Mouse (Mus musculus): Measurements from ENCODE around the gene Hist1h3c. TPM values are rescaled to one million over a fixed set of nuclear protein-coding genes. Genes with fewer than 3 reads are reported as not detected.
A peak's percentile ranks its signal among the peaks of the same experiment; 100 is the strongest.

Hist1h3c gene
- polyA plus RNA-seq, 2 experiments = 5.7 to 48.5 TPM

- peak overlapping the region; percentile 69 for H3K4me2 ChIP-seq (ENCODE audit: low read depth)
- H3K4me1 ChIP-seq (replicated peaks; ENCODE audit: control insufficient read depth in 2 of 2, insufficient read depth in 2 of 2, low read length in 1 of 2) = peaks cover 26% of the 10 kb centered on the region in 2 experiments
- no peak for DNase-seq (ENCODE audit: low read depth in 3 of 3, low spot score in 3 of 3)
- no peak overlapping the region for H3K4me3 ChIP-seq (ENCODE audit: insufficient read depth in 1 of 2, low read depth in 2 of 2, low read length in 2 of 2)
- no peaks in the 10 kb centered on the region for H3K36me3 ChIP-seq (replicated peaks; ENCODE audit: control insufficient read depth, insufficient read depth, low read depth)
- peak overlapping the region; percentile 100 for H3K27ac ChIP-seq
- peak overlapping the region; percentile 94 for H3K9ac ChIP-seq (replicated peaks)
- no peaks in the 10 kb centered on the region for H3K27me3 ChIP-seq (ENCODE audit: control insufficient read depth, insufficient read depth, low read length)
- no peak for ATAC-seq (ENCODE audit: insufficient read depth)
- WGBS (ENCODE audit: insufficient replicate concordance) = 67% methylated on average over 6 of the region's 6 CpGs
- H3K9me3 ChIP-seq (ENCODE audit: control insufficient read depth, low read length) = no peaks in the 10 kb centered on the region
- no peak for TF ChIP-seq CTCF (IDR thresholded peaks at IDR 0.05; ENCODE audit: low read depth)
- TF ChIP-seq EP300 (IDR thresholded peaks at IDR 0.05; ENCODE audit: low read depth) = no peak
Observed at GRCm38 (mm10) chr13:23698996-23699395, 46.4 kb downstream of the Hist1h3c start.

DNA sequence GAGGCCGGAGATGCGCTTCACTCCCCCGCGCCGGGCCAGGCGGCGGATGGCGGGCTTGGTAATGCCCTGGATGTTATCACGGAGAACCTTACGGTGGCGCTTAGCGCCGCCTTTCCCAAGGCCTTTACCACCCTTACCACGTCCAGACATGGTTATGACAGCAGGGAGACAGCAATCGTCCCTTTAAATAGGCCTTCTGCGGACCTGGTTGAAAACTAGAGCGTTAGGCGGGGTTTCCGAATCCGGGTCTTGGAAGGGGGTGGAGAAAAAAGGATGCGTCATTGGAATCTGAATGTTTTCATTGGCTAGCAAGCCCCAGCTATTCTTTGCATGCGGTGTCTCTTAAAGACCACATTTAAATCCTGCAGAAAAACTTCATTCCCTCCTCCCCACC, 47.1 kb downstream of the Hist1h3c start, which contains the start of gene Hist1h4c:
Gene Hist1h4c, minus strand, starts transcription at position 155 of the 394 bp plus-strand sequence.
- Histone ChIP-seq H3K4me3 (ENCODE audit: insufficient read depth in 1 of 2, low read depth in 2 of 2, low read length in 2 of 2) (peak within 1 kb of the TSS; percentile 55 to 64), H3K9ac (replicated peaks) (peak within 1 kb of the TSS; percentile 94), H3K4me1 (replicated peaks; ENCODE audit: control insufficient read depth in 2 of 2, insufficient read depth in 2 of 2, low read length in 1 of 2) (peaks cover 26% of the 10 kb centered on the region in 2 experiments), H3K27ac (peak within 1 kb of the TSS; percentile 100), H3K4me2 (ENCODE audit: low read depth) (peak within 1 kb of the TSS; percentile 69), H3K9me3 (ENCODE audit: control insufficient read depth, low read length) (no peaks in the 10 kb centered on the region), H3K27me3 (ENCODE audit: control insufficient read depth, insufficient read depth, low read length) (no peaks in the 10 kb centered on the region), H3K36me3 (replicated peaks; ENCODE audit: control insufficient read depth, insufficient read depth, low read depth) (no peaks in the 10 kb centered on the region)
- ATAC-seq (ENCODE audit: insufficient read depth) (peak; percentile 89), DNase-seq (ENCODE audit: low read depth in 3 of 3, low spot score in 3 of 3) (peak; percentile 98 to 99 (median 98))
- 0% methylated on average over 21 of the region's 22 CpGs for WGBS (ENCODE audit: insufficient replicate concordance)
- TF ChIP-seq EP300 (IDR thresholded peaks at IDR 0.05; ENCODE audit: low read depth) (peak; percentile 91), CTCF (IDR thresholded peaks at IDR 0.05; ENCODE audit: low read depth) (peak; percentile 25; the same call in 1 of the 2 replicates)

- Histone ChIP-seq H3K4me1 (replicated peaks; ENCODE audit: control insufficient read depth in 2 of 2, insufficient read depth in 2 of 2, low read length in 1 of 2) (peaks cover 26% of the 10 kb centered on the region in 2 experiments), H3K9ac (replicated peaks) (peak overlapping the region; percentile 94), H3K4me3 (ENCODE audit: insufficient read depth in 1 of 2, low read depth in 2 of 2, low read length in 2 of 2) (peak overlapping the region; percentile 55 to 64), H3K27ac (peak overlapping the region; percentile 100), H3K9me3 (ENCODE audit: control insufficient read depth, low read length) (no peaks in the 10 kb centered on the region), H3K27me3 (ENCODE audit: control insufficient read depth, insufficient read depth, low read length) (no peaks in the 10 kb centered on the region), H3K36me3 (replicated peaks; ENCODE audit: control insufficient read depth, insufficient read depth, low read depth) (no peaks in the 10 kb centered on the region), H3K4me2 (ENCODE audit: low read depth) (peak overlapping the region; percentile 69)
- peak; percentile 78 to 86 (median 84) for DNase-seq (ENCODE audit: low read depth in 3 of 3, low spot score in 3 of 3)
- under 1% methylated on average over 24 of the region's 32 CpGs for WGBS (ENCODE audit: insufficient replicate concordance)
- peak; percentile 68 for ATAC-seq (ENCODE audit: insufficient read depth)
- TF ChIP-seq CTCF (IDR thresholded peaks at IDR 0.05; ENCODE audit: low read depth) (peak; percentile 83), EP300 (IDR thresholded peaks at IDR 0.05; ENCODE audit: low read depth) (peak; percentile 46)
Observed at GRCm38 (mm10) chr13:23697491-23698299, 47.7 kb downstream of the Hist1h3c start.

DNA sequence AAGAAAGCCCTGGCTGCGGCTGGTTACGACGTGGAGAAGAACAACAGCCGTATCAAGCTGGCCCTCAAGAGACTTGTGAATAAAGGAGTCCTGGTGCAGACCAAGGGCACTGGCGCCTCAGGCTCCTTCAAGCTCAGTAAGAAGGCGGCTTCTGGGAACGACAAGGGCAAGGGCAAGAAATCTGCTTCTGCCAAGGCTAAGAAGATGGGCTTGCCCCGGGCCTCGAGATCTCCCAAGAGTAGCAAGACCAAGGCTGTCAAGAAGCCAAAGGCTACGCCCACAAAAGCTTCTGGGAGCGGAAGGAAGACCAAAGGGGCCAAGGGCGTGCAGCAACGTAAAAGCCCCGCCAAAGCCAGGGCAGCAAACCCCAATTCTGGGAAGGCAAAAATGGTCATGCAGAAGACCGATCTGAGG, 49.3 kb downstream of the Hist1h3c start:
- ATAC-seq (ENCODE audit: insufficient read depth) (no peak), DNase-seq (ENCODE audit: low read depth in 3 of 3, low spot score in 3 of 3) (no peak)
- no peaks in the 10 kb centered on the region for H3K36me3 ChIP-seq (replicated peaks; ENCODE audit: control insufficient read depth, insufficient read depth, low read depth)
- no peaks in the 10 kb centered on the region for H3K27me3 ChIP-seq (ENCODE audit: control insufficient read depth, insufficient read depth, low read length)
- H3K9me3 ChIP-seq (ENCODE audit: control insufficient read depth, low read length) = no peaks in the 10 kb centered on the region
- H3K27ac ChIP-seq = peak overlapping the region; percentile 100
- peak overlapping the region; percentile 94 for H3K9ac ChIP-seq (replicated peaks)
- H3K4me1 ChIP-seq (replicated peaks; ENCODE audit: control insufficient read depth in 2 of 2, insufficient read depth in 2 of 2, low read length in 1 of 2) = peaks cover 25 to 26% of the 10 kb centered on the region in 2 experiments
- peak overlapping the region; percentile 27 to 38 for H3K4me3 ChIP-seq (ENCODE audit: insufficient read depth in 1 of 2, low read depth in 2 of 2, low read length in 2 of 2)
- no peak for TF ChIP-seq CTCF (IDR thresholded peaks at IDR 0.05; ENCODE audit: low read depth)
- TF ChIP-seq EP300 (IDR thresholded peaks at IDR 0.05; ENCODE audit: low read depth) = no peak
- H3K4me2 ChIP-seq (ENCODE audit: low read depth) = peak overlapping the region; percentile 69
- WGBS (ENCODE audit: insufficient replicate concordance) = 29% methylated on average over 15 of the region's 15 CpGs

- H3K27ac ChIP-seq = peak within 1 kb of the TSS; percentile 100
- no peak for DNase-seq (ENCODE audit: low read depth in 3 of 3, low spot score in 3 of 3)
- peak within 1 kb of the TSS; percentile 94 for H3K9ac ChIP-seq (replicated peaks)
- TF ChIP-seq EP300 (IDR thresholded peaks at IDR 0.05; ENCODE audit: low read depth) (no peak), CTCF (IDR thresholded peaks at IDR 0.05; ENCODE audit: low read depth) (no peak)
- H3K4me1 ChIP-seq (replicated peaks; ENCODE audit: control insufficient read depth in 2 of 2, insufficient read depth in 2 of 2, low read length in 1 of 2) = peaks cover 21% of the 10 kb centered on the region in 2 experiments
- no peaks in the 10 kb centered on the region for H3K27me3 ChIP-seq (ENCODE audit: control insufficient read depth, insufficient read depth, low read length)
- WGBS (ENCODE audit: insufficient replicate concordance) = 46% methylated on average over 13 of the region's 13 CpGs
- H3K4me3 ChIP-seq (ENCODE audit: insufficient read depth in 1 of 2, low read depth in 2 of 2, low read length in 2 of 2) = peak within 1 kb of the TSS; percentile 27 to 38
- no peaks in the 10 kb centered on the region for H3K36me3 ChIP-seq (replicated peaks; ENCODE audit: control insufficient read depth, insufficient read depth, low read depth)
- ATAC-seq (ENCODE audit: insufficient read depth) = no peak
- no peaks in the 10 kb centered on the region for H3K9me3 ChIP-seq (ENCODE audit: control insufficient read depth, low read length)
- H3K4me2 ChIP-seq (ENCODE audit: low read depth) = peak within 1 kb of the TSS; percentile 69
Observed at GRCm38 (mm10) chr13:23695514-23695913, 49.9 kb downstream of the Hist1h3c start, which contains the start of gene Hist1h1t. Hist1h1t (plus strand) TSS chr13:23695814.

Small RNA genes within 50 kb of the gene (microRNA-seq; reads per million reads assigned to microRNA genes)
- gene Gm44314 = not detected
- not detected for gene Gm44484

Other genes starting within 250 kb of the Hist1h3c start
Only the 30 nearest of the 37 such genes appear.
- 0.54 and 0.70 TPM in 2 replicates for gene Hist1h1d, start 192.3 kb downstream of the Hist1h3c start, polyA plus RNA-seq (2012; rRNA removed)
- gene Hist1h1d, start 192.3 kb downstream of the Hist1h3c start, polyA plus RNA-seq (2014; fragmentation: Nextera tagmentation; extraction: Ambion mirVana) = 1.2 and 1.6 TPM in 2 replicates
- gene Hist1h3e, start 183.2 kb downstream of the Hist1h3c start, polyA plus RNA-seq (2012; rRNA removed) = 25.4 and 53.3 TPM in 2 replicates
- gene Hist1h3e, start 183.2 kb downstream of the Hist1h3c start, polyA plus RNA-seq (2014; fragmentation: Nextera tagmentation; extraction: Ambion mirVana) = 3.9 and 5.1 TPM in 2 replicates
- gene Hist1h2ae, start 174.4 kb downstream of the Hist1h3c start, polyA plus RNA-seq (2012; rRNA removed) = 10.8 and 14.3 TPM in 2 replicates
- gene Hist1h2ae, start 174.4 kb downstream of the Hist1h3c start, polyA plus RNA-seq (2014; fragmentation: Nextera tagmentation; extraction: Ambion mirVana) = 150 and 151 TPM in 2 replicates
- 42.1 and 55.9 TPM in 2 replicates for gene Hist1h2bg, start 174.2 kb downstream of the Hist1h3c start, polyA plus RNA-seq (2012; rRNA removed)
- 6.9 and 10.2 TPM in 2 replicates for gene Hist1h2bg, start 174.2 kb downstream of the Hist1h3c start, polyA plus RNA-seq (2014; fragmentation: Nextera tagmentation; extraction: Ambion mirVana)
- 15.9 and 35.2 TPM in 2 replicates for gene Hist1h2bf, start 171.4 kb downstream of the Hist1h3c start, polyA plus RNA-seq (2012; rRNA removed)
- 3.4 and 4.4 TPM in 2 replicates for gene Hist1h2bf, start 171.4 kb downstream of the Hist1h3c start, polyA plus RNA-seq (2014; fragmentation: Nextera tagmentation; extraction: Ambion mirVana)
- gene Hist1h2ad, start 171.2 kb downstream of the Hist1h3c start, polyA plus RNA-seq (2012; rRNA removed) = 10.4 and 25.5 TPM in 2 replicates
- gene Hist1h2ad, start 171.2 kb downstream of the Hist1h3c start, polyA plus RNA-seq (2014; fragmentation: Nextera tagmentation; extraction: Ambion mirVana) = 4.7 and 5.1 TPM in 2 replicates
- 20.4 and 27.3 TPM in 2 replicates for gene Hist1h3d, start 169.8 kb downstream of the Hist1h3c start, polyA plus RNA-seq (2012; rRNA removed)
- gene Hist1h3d, start 169.8 kb downstream of the Hist1h3c start, polyA plus RNA-seq (2014; fragmentation: Nextera tagmentation; extraction: Ambion mirVana) = 7.1 and 7.2 TPM in 2 replicates
- 8.6 and 12.8 TPM in 2 replicates for gene Hist1h4d, start 164.0 kb downstream of the Hist1h3c start, polyA plus RNA-seq (2012; rRNA removed)
- 152 and 155 TPM in 2 replicates for gene Hist1h4d, start 164.0 kb downstream of the Hist1h3c start, polyA plus RNA-seq (2014; fragmentation: Nextera tagmentation; extraction: Ambion mirVana)
- 2.8 and 3.3 TPM in 2 replicates for gene Hist1h2be, start 124.5 kb downstream of the Hist1h3c start, polyA plus RNA-seq (2012; rRNA removed)
- 0.95 and 1.3 TPM in 2 replicates for gene Hist1h2be, start 124.5 kb downstream of the Hist1h3c start, polyA plus RNA-seq (2014; fragmentation: Nextera tagmentation; extraction: Ambion mirVana)
- 6.3 and 8.0 TPM in 2 replicates for gene Hist1h1e, start 123.0 kb downstream of the Hist1h3c start, polyA plus RNA-seq (2012; rRNA removed)
- 23.1 and 24.4 TPM in 2 replicates for gene Hist1h1e, start 123.0 kb downstream of the Hist1h3c start, polyA plus RNA-seq (2014; fragmentation: Nextera tagmentation; extraction: Ambion mirVana)
- gene Hist1h2ac, start 61.7 kb downstream of the Hist1h3c start, polyA plus RNA-seq (2012; rRNA removed) = 1.5 and 1.8 TPM in 2 replicates
- gene Hist1h2ac, start 61.7 kb downstream of the Hist1h3c start, polyA plus RNA-seq (2014; fragmentation: Nextera tagmentation; extraction: Ambion mirVana) = 1.1 and 1.3 TPM in 2 replicates
- 67.1 and 79.7 TPM in 2 replicates for gene Hist1h2bc, start 61.4 kb downstream of the Hist1h3c start, polyA plus RNA-seq (2012; rRNA removed)
- 104 and 106 TPM in 2 replicates for gene Hist1h2bc, start 61.4 kb downstream of the Hist1h3c start, polyA plus RNA-seq (2014; fragmentation: Nextera tagmentation; extraction: Ambion mirVana)
- 0.13 TPM in 1 of 2 replicates, not detected in the other for gene Hist1h1t, start 49.8 kb downstream of the Hist1h3c start, polyA plus RNA-seq (2012; rRNA removed)
- not detected in 2 replicates for gene Hist1h1t, start 49.8 kb downstream of the Hist1h3c start, polyA plus RNA-seq (2014; fragmentation: Nextera tagmentation; extraction: Ambion mirVana)
- gene Hist1h4c, start 47.1 kb downstream of the Hist1h3c start, polyA plus RNA-seq (2012; rRNA removed) = 3.5 and 6.2 TPM in 2 replicates
- 8.5 and 10.1 TPM in 2 replicates for gene Hist1h4c, start 47.1 kb downstream of the Hist1h3c start, polyA plus RNA-seq (2014; fragmentation: Nextera tagmentation; extraction: Ambion mirVana)
- 2.8 and 3.4 TPM in 2 replicates for gene Hfe, start 34.7 kb downstream of the Hist1h3c start, polyA plus RNA-seq (2012; rRNA removed)
- gene Hfe, start 34.7 kb downstream of the Hist1h3c start, polyA plus RNA-seq (2014; fragmentation: Nextera tagmentation; extraction: Ambion mirVana) = 10.8 and 12.2 TPM in 2 replicates
- 37.4 and 46.8 TPM in 2 replicates for gene Hist1h1c, start 6.8 kb downstream of the Hist1h3c start, polyA plus RNA-seq (2012; rRNA removed)
- gene Hist1h1c, start 6.8 kb downstream of the Hist1h3c start, polyA plus RNA-seq (2014; fragmentation: Nextera tagmentation; extraction: Ambion mirVana) = 72.5 and 86.6 TPM in 2 replicates
- 20.0 and 34.0 TPM in 2 replicates for gene Hist1h2bb, start 1.1 kb upstream of the Hist1h3c start, polyA plus RNA-seq (2012; rRNA removed)
- gene Hist1h2bb, start 1.1 kb upstream of the Hist1h3c start, polyA plus RNA-seq (2014; fragmentation: Nextera tagmentation; extraction: Ambion mirVana) = 2.6 and 3.5 TPM in 2 replicates
- 45.2 and 45.3 TPM in 2 replicates for gene Hist1h2ab, start 5.5 kb upstream of the Hist1h3c start, polyA plus RNA-seq (2012; rRNA removed)
- gene Hist1h2ab, start 5.5 kb upstream of the Hist1h3c start, polyA plus RNA-seq (2014; fragmentation: Nextera tagmentation; extraction: Ambion mirVana) = 70.4 and 74.8 TPM in 2 replicates
- 40.0 and 45.7 TPM in 2 replicates for gene Hist1h3b, start 6.7 kb upstream of the Hist1h3c start, polyA plus RNA-seq (2012; rRNA removed)
- gene Hist1h3b, start 6.7 kb upstream of the Hist1h3c start, polyA plus RNA-seq (2014; fragmentation: Nextera tagmentation; extraction: Ambion mirVana) = 8.9 and 11.4 TPM in 2 replicates
- 9.2 and 21.6 TPM in 2 replicates for gene Hist1h4b, start 11.4 kb upstream of the Hist1h3c start, polyA plus RNA-seq (2012; rRNA removed)
- gene Hist1h4b, start 11.4 kb upstream of the Hist1h3c start, polyA plus RNA-seq (2014; fragmentation: Nextera tagmentation; extraction: Ambion mirVana) = 4.5 and 5.1 TPM in 2 replicates
- 4.3 and 11.8 TPM in 2 replicates for gene Hist1h4a, start 15.6 kb upstream of the Hist1h3c start, polyA plus RNA-seq (2012; rRNA removed)
- gene Hist1h4a, start 15.6 kb upstream of the Hist1h3c start, polyA plus RNA-seq (2014; fragmentation: Nextera tagmentation; extraction: Ambion mirVana) = 0.57 and 0.78 TPM in 2 replicates
- 36.1 and 49.8 TPM in 2 replicates for gene Hist1h3a, start 16.8 kb upstream of the Hist1h3c start, polyA plus RNA-seq (2012; rRNA removed)
- gene Hist1h3a, start 16.8 kb upstream of the Hist1h3c start, polyA plus RNA-seq (2014; fragmentation: Nextera tagmentation; extraction: Ambion mirVana) = 5.8 and 7.5 TPM in 2 replicates
- 7.6 and 11.9 TPM in 2 replicates for gene Hist1h1a, start 18.1 kb upstream of the Hist1h3c start, polyA plus RNA-seq (2012; rRNA removed)
- gene Hist1h1a, start 18.1 kb upstream of the Hist1h3c start, polyA plus RNA-seq (2014; fragmentation: Nextera tagmentation; extraction: Ambion mirVana) = 6.3 and 7.4 TPM in 2 replicates
- gene Trim38, start 24.3 kb upstream of the Hist1h3c start, polyA plus RNA-seq (2012; rRNA removed) = 0.06 TPM in 1 of 2 replicates, not detected in the other
- not detected in 2 replicates for gene Trim38, start 24.3 kb upstream of the Hist1h3c start, polyA plus RNA-seq (2014; fragmentation: Nextera tagmentation; extraction: Ambion mirVana)
- 1.00 and 1.1 TPM in 2 replicates for gene Slc17a2, start 61.4 kb upstream of the Hist1h3c start, polyA plus RNA-seq (2012; rRNA removed)
- gene Slc17a2, start 61.4 kb upstream of the Hist1h3c start, polyA plus RNA-seq (2014; fragmentation: Nextera tagmentation; extraction: Ambion mirVana) = 0.77 and 1.3 TPM in 2 replicates
- gene Slc17a3, start 93.8 kb upstream of the Hist1h3c start, polyA plus RNA-seq (2012; rRNA removed) = 3.8 TPM in 2 replicates
- 4.7 and 6.1 TPM in 2 replicates for gene Slc17a3, start 93.8 kb upstream of the Hist1h3c start, polyA plus RNA-seq (2014; fragmentation: Nextera tagmentation; extraction: Ambion mirVana)
- gene Slc17a1, start 122.1 kb upstream of the Hist1h3c start, polyA plus RNA-seq (2012; rRNA removed) = 0.11 and 0.12 TPM in 2 replicates
- 0.08 and 0.25 TPM in 2 replicates for gene Slc17a1, start 122.1 kb upstream of the Hist1h3c start, polyA plus RNA-seq (2014; fragmentation: Nextera tagmentation; extraction: Ambion mirVana)
- gene Slc17a4, start 169.4 kb upstream of the Hist1h3c start, polyA plus RNA-seq (2012; rRNA removed) = 0.02 and 0.03 TPM in 2 replicates
- 0.04 and 0.08 TPM in 2 replicates for gene Slc17a4, start 169.4 kb upstream of the Hist1h3c start, polyA plus RNA-seq (2014; fragmentation: Nextera tagmentation; extraction: Ambion mirVana)
- not detected in 2 replicates for gene Hist1h2ba, start 188.6 kb upstream of the Hist1h3c start, polyA plus RNA-seq (2012; rRNA removed)
- not detected in 2 replicates for gene Hist1h2ba, start 188.6 kb upstream of the Hist1h3c start, polyA plus RNA-seq (2014; fragmentation: Nextera tagmentation; extraction: Ambion mirVana)
- gene Hist1h2aa, start 188.9 kb upstream of the Hist1h3c start, polyA plus RNA-seq (2012; rRNA removed) = not detected in 2 replicates
- gene Hist1h2aa, start 188.9 kb upstream of the Hist1h3c start, polyA plus RNA-seq (2014; fragmentation: Nextera tagmentation; extraction: Ambion mirVana) = not detected in 2 replicates